Mouse (Mus musculus) embryonic facial prominence, embryonic 13.5 days (tissue): ENCODE data around the gene Ube2q2. TPM values are rescaled to one million over a fixed set of nuclear protein-coding genes. Genes with fewer than 3 reads are reported as not detected.

Source experiments
- ATAC-seq: fragments of 200-750 bp; cut with Nextera tagmentation; 2 replicates; pipeline ENCODE4 v1.8.0; 2017; ENCODE audit warnings: low read depth; ENCODE audit not compliant: insufficient number of reproducible peaks, insufficient read depth, low FRiP score, low TSS enrichment
- H3K27ac ChIP-seq: fragments of 300-500 bp; sonication (generic); 2 replicates; pipeline ENCODE4 v1.5.1; 2015; ENCODE audit warnings: moderate library complexity, mild to moderate bottlenecking, inconsistent platforms
- H3K27me3 ChIP-seq: fragments of 300-500 bp; sonication (generic); 2 replicates; pipeline ENCODE4 v1.6.1; 2015; ENCODE audit warnings: mild to moderate bottlenecking, inconsistent platforms
- H3K36me3 ChIP-seq: fragments of 300-500 bp; sonication (generic); 2 replicates; pipeline ENCODE4 v1.6.1; 2015; ENCODE audit warnings: mild to moderate bottlenecking, inconsistent platforms
- H3K4me1 ChIP-seq: fragments of 300-500 bp; sonication (generic); 2 replicates; pipeline ENCODE4 v1.6.1; 2015; ENCODE audit warnings: inconsistent platforms
- H3K4me2 ChIP-seq: fragments of 300-500 bp; sonication (generic); 2 replicates; pipeline ENCODE4 v1.6.1; 2015; ENCODE audit warnings: moderate library complexity, mild to moderate bottlenecking, inconsistent platforms
- H3K4me3 ChIP-seq: fragments of 300-500 bp; sonication (generic); 2 replicates; pipeline ENCODE4 v1.5.1; 2015; ENCODE audit warnings: mild to moderate bottlenecking, inconsistent platforms
- H3K9ac ChIP-seq: fragments of 300-500 bp; sonication (generic); 2 replicates; pipeline ENCODE4 v1.6.1; 2015; ENCODE audit warnings: mild to moderate bottlenecking, inconsistent platforms
- H3K9me3 ChIP-seq: fragments of 300-500 bp; sonication (generic); 2 replicates; pipeline ENCODE4 v1.6.1; 2016; ENCODE audit warnings: inconsistent platforms
- WGBS: fragments of 180-500 bp; shearing (Covaris S2); methylation state at CpG from one replicate; pipeline ENCODE4 v1.1.7; 2015; ENCODE audit warnings: mixed read lengths; 5-methylcytosine and 5-hydroxymethylcytosine counted together
- polyA plus RNA-seq: library from polyadenylated mRNA; unstranded; fragments of >200 nt; fragmentation: Nextera tagmentation; extraction: Ambion mirVana; gene quantifications from 2 replicates; pipeline ENCODE4 v1.2.1, GENCODE M21; 2015

Gene Ube2q2
- polyA plus RNA-seq, 1 experiment from 2014 or later: 35.9 TPM

DNA sequence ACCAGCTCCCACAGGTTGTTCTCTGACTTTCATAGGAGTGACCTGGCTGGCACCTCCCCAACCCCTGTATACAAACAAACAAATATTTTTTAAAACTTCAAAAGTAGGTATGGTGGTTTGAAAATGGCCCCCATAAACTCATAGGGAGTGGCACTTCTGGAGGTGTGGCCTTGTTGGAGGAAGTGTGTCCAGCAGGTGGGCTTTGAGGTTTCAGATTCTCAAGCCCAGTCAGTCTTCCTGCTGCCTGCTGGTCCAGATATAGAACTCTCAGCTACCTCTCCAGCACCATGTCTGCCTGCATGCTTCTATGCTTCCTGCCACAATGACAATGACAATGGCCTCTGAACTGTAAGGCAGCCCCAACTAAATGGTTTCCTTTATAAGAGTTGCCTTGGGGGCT is 16.8 kb upstream of the Ube2q2 start:
- no peaks in the 10 kb centered on the region for H3K9me3 ChIP-seq
- H3K27me3 ChIP-seq: no peaks in the 10 kb centered on the region
- H3K4me1 ChIP-seq: peaks cover 8% of the 10 kb centered on the region; the same call in 1 of the 2 replicates
- no peaks in the 10 kb centered on the region for H3K36me3 ChIP-seq
- no peak overlapping the region for H3K9ac ChIP-seq
- no peak overlapping the region for H3K4me3 ChIP-seq
- no peak for ATAC-seq
- no peak overlapping the region for H3K27ac ChIP-seq
- H3K4me2 ChIP-seq: no peak overlapping the region

DNA sequence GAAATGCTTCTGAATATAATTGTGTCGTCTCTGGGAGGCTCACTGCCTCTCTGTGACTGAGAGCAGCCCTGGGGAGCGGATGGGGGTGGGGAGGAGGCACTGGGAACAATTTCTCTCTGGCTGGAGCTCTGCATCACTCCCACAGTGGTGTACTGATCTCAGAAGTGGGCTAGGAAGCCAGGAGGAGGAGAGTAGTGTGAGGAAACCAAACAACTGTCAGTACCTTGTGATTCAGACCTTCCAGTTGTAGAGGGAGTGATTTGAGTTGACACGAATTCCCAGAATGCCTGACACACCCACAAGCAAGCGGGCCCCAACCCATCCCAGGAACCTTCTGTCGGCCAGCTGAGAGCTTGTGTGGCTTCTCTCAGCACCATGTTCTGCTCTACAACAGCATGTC is 12.1 kb upstream of the Ube2q2 start:
- H3K4me3 ChIP-seq: no peak overlapping the region
- WGBS: 38% methylated on average over 5 of the region's 5 CpGs
- no peaks in the 10 kb centered on the region for H3K9me3 ChIP-seq
- no peaks in the 10 kb centered on the region for H3K36me3 ChIP-seq
- H3K27ac ChIP-seq: no peak overlapping the region
- ATAC-seq: no peak
- no peak overlapping the region for H3K9ac ChIP-seq
- H3K4me1 ChIP-seq: peaks cover 11% of the 10 kb centered on the region; the same call in 1 of the 2 replicates
- no peak overlapping the region for H3K4me2 ChIP-seq
- H3K27me3 ChIP-seq: no peaks in the 10 kb centered on the region

DNA sequence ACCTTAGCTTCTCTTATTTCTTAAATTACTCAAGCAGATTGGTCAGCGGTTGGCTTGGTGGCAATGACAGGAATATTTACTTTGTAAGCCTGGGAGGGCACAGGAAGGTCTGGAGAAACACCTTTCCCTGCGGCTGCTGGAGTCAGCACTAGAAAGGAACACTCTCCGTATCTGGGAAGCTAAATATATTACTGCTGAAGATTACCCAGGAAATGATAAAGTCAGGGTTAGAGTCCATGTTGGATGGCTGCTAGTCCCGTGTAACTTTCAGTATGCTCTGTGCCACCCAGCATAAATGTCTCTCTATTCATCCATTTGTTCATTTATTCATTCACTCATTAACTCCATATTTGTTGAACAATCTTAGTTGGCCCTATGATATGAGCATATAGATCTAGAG is 11.5 kb upstream of the Ube2q2 start:
- Histone ChIP-seq H3K4me1 (peaks cover 11% of the 10 kb centered on the region; the same call in 1 of the 2 replicates), H3K36me3 (no peaks in the 10 kb centered on the region), H3K4me3 (no peak overlapping the region), H3K27me3 (no peaks in the 10 kb centered on the region), H3K9ac (no peak overlapping the region), H3K4me2 (no peak overlapping the region), H3K9me3 (no peaks in the 10 kb centered on the region), H3K27ac (no peak overlapping the region)
- WGBS: 80% methylated on average over 4 of the region's 4 CpGs
- ATAC-seq: no peak

DNA sequence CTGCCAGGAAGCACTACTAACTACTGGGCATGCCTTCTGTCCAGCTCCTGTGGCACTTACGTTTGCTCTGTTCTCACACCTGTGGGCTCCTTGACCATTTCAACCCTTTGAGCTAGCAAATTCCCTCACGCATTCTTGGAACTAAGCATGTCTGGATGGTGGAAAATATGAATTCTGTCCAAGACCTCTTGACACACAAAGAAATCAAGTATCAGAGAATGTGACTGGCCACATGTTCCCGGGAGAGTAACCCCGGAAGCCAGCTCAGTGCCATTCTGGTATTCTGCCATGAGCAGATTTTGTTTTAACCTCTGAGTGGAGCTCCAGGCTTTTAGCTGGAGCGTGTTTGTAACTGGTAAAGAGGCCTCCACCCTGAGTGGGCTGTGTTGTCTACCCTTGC is 8.7 kb upstream of the Ube2q2 start:
- Histone ChIP-seq H3K4me1 (peaks cover 11% of the 10 kb centered on the region; the same call in 1 of the 2 replicates), H3K9ac (no peak overlapping the region), H3K4me2 (no peak overlapping the region), H3K36me3 (no peaks in the 10 kb centered on the region), H3K9me3 (no peaks in the 10 kb centered on the region), H3K27ac (no peak overlapping the region), H3K27me3 (no peaks in the 10 kb centered on the region), H3K4me3 (no peak overlapping the region)
- ATAC-seq: no peak
- WGBS: 72% methylated on average over 5 of the region's 5 CpGs

DNA sequence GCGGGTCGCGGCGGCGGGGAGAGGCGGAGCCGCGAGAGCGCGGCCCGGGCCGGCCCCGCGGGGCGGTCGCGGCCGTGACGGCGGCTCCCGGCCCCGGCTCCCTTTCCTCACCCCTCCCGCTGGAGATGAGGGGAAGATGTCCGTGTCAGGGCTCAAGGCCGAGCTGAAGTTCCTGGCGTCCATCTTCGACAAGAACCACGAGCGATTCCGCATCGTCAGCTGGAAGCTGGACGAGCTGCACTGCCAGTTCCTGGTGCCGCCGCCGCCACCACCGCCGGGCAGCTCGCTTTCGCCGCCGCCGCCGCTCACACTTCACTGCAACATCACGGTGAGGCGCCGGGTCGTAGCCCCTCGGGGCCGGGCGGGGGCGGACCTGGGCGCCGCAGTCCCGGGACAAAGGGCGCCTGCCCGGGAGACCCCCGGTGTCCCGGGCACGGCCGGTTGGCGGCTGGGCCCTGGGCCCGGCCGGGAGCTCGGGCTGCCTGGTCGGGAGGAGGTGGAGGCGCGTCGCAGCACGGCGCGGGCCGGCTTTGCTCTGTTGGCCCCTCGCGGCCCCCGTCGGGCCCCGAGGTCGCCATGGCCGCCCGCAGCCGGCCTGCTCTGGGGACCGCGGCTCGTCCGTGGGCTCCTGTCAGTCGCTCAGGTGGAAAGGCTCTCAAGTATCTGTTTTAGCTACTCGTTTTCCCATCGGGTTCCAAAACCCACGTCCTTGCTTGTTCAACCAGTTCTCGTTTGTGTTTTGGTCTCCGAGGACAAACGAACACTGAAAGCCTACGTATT is 1.0 kb downstream of the Ube2q2 start:
- WGBS: under 1% methylated on average over 68 of the region's 93 CpGs
- Histone ChIP-seq H3K27me3 (peaks cover 4% of the 10 kb centered on the region; the same call in 1 of the 2 replicates), H3K9ac (peak overlapping the region; percentile 92), H3K36me3 (no peaks in the 10 kb centered on the region), H3K4me2 (peak overlapping the region; percentile 85), H3K27ac (peak overlapping the region; percentile 84), H3K9me3 (no peaks in the 10 kb centered on the region), H3K4me3 (peak overlapping the region; percentile 95), H3K4me1 (peaks cover 18% of the 10 kb centered on the region)
- peak; percentile 34; the same call in 1 of the 2 replicates for ATAC-seq

DNA sequence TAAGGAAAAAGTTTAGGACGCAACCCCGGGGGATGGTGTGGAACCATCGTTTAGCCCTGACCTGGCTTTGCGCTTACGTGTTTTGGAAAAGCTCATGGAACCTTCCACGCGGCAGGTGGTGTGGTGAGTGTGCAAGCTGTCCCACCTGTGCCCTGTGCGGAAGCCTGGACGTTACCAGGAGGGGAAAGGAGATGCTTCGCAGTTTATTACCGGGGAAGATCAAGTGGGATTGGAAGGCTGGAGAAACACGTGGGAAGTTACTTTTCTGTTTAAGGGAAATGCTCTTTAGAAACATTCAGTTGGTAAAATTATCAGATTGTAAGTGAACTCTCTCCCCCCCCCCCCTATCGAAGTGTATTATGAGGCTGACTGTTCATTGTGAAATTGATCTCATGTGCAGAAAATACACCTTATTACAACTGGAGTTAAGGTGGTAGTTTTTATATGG is 1.6 kb downstream of the Ube2q2 start:
- H3K9ac ChIP-seq: peak overlapping the region; percentile 92
- H3K27me3 ChIP-seq: peaks cover 4% of the 10 kb centered on the region; the same call in 1 of the 2 replicates
- WGBS: 2% methylated on average over 13 of the region's 13 CpGs
- peak overlapping the region; percentile 85 for H3K4me2 ChIP-seq
- H3K4me1 ChIP-seq: peaks cover 18% of the 10 kb centered on the region
- peak overlapping the region; percentile 84 for H3K27ac ChIP-seq
- H3K4me3 ChIP-seq: peak overlapping the region; percentile 95
- no peak for ATAC-seq
- no peaks in the 10 kb centered on the region for H3K9me3 ChIP-seq
- H3K36me3 ChIP-seq: no peaks in the 10 kb centered on the region

DNA sequence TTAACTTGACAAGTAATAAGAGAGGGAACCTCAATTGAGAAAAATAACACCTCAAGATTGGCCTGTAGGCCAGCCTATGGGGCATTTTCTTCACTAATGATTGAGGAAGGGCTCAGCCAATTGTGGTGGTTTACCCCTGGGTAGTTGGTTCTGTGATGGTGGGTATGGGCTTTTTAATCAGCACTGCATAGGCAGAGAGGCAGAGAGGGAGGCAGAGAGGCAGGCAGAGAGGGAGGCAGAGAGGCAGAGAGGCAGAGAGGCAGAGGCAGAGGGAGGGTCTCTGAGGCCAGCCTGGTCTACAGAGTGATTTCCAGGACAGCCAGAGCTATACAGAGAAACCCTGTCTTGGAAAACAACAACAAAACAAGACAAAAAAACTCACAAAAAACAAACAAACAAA is 2.4 kb downstream of the Ube2q2 start:
- H3K4me1 ChIP-seq: peaks cover 18% of the 10 kb centered on the region
- no peak overlapping the region for H3K9ac ChIP-seq
- H3K27ac ChIP-seq: no peak overlapping the region
- no peak for ATAC-seq
- peak overlapping the region; percentile 95; the same call in 1 of the 2 replicates for H3K4me3 ChIP-seq
- H3K36me3 ChIP-seq: no peaks in the 10 kb centered on the region
- peak overlapping the region; percentile 85 for H3K4me2 ChIP-seq
- H3K27me3 ChIP-seq: peaks cover 3% of the 10 kb centered on the region; the same call in 1 of the 2 replicates
- no peaks in the 10 kb centered on the region for H3K9me3 ChIP-seq

DNA sequence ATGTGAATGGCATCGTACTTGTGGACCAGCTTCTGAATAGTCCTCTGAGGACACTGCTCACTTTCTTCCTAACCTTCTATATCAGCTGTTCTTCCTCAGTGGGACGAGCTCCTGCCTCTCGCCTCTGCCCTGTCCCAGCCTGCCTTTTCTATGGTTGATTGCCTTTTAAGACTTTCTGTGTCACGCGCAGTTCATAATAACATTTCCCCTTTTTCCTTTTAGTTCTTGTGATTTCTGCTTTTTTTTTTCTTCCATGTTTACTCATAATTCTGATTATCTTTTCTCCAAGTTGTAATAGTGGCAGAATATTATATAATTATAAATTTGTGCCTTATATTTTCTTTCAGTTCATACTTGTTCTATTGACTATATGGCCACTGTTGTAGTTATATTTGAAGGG is 4.3 kb downstream of the Ube2q2 start:
- H3K36me3 ChIP-seq: no peaks in the 10 kb centered on the region
- H3K27ac ChIP-seq: no peak overlapping the region
- H3K27me3 ChIP-seq: no peaks in the 10 kb centered on the region
- no peak overlapping the region for H3K4me2 ChIP-seq
- 81% methylated on average over 5 of the region's 5 CpGs for WGBS
- no peaks in the 10 kb centered on the region for H3K9me3 ChIP-seq
- no peak overlapping the region for H3K9ac ChIP-seq
- ATAC-seq: no peak
- H3K4me1 ChIP-seq: peaks cover 18% of the 10 kb centered on the region
- H3K4me3 ChIP-seq: no peak overlapping the region

DNA sequence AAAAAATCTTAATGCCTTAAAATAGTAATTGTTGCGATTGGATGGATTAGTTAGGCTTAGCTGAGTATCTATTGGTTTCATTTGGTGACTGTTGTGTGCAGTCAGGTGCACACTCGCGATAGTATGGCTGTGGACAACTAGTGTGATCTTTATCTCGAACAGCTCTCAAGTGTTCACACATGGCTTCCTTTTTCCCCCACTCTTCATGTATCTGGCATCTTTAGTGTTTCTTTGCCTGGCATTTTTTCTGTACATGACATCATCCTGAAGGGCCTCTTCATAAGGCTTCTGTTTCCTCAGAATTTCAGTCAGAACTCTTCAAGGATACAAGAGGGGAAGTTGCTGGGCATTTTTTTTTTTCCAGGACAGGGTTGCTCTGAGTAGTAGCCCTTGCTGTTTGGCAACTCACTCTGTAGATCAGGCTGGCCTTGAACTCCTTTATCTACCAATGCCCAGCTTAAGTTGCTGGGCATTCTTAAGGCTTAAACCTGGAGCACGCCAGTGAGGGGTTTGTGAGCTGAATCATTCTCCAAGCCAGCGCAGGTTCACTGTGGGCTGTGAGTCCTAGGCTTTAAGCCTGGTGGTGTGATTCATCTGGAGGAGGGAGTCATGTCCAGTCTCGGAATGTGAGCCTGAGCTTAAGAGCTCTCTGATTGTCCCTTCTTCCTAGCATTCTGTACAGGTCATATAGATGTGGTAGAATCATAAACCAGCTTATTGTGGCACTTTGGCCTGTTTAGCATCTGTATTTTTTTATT is 22.2 kb downstream of the Ube2q2 start:
- no peak overlapping the region for H3K4me3 ChIP-seq
- ATAC-seq: no peak
- H3K9ac ChIP-seq: no peak overlapping the region
- no peaks in the 10 kb centered on the region for H3K27me3 ChIP-seq
- H3K36me3 ChIP-seq: peaks cover 13% of the 10 kb centered on the region
- H3K9me3 ChIP-seq: no peaks in the 10 kb centered on the region
- no peak overlapping the region for H3K27ac ChIP-seq
- 0 out of 2 replicates have a peak, but pooled peaks cover 3% of the 10 kb centered on the region for H3K4me1 ChIP-seq
- WGBS: 87% methylated on average over 7 of the region's 7 CpGs
- no peak overlapping the region for H3K4me2 ChIP-seq

DNA sequence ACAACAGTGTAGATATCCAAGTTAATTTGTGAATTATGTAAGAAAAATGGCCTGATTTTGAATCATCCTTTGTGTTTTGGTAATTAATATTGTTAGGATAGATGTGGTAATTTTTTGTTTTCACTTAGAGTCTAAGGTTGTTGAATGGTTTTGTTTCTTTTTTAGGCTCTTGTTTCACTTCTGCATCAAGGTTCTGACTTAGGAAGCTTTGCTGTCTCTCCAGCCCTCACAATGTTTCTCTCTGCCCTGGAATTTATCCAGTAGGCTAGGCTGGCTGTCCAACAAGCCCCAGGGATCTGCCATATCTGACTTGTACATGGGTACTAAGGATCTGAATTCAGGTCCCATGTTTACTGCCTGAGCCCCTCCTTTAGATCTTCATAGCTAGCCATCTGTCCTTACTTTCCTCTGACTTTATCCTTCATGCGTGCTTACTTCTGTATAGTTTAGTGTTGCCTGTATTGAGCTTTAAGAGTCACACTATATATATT is 23.6 kb downstream of the Ube2q2 start:
- ATAC-seq: no peak
- no peak overlapping the region for H3K4me2 ChIP-seq
- WGBS: 95% methylated on average over 1 of the region's 1 CpGs
- no peak overlapping the region for H3K27ac ChIP-seq
- H3K9ac ChIP-seq: no peak overlapping the region
- 0 out of 2 replicates have a peak, but pooled peaks cover 3% of the 10 kb centered on the region for H3K4me1 ChIP-seq
- H3K9me3 ChIP-seq: no peaks in the 10 kb centered on the region
- peaks cover 13% of the 10 kb centered on the region for H3K36me3 ChIP-seq
- no peaks in the 10 kb centered on the region for H3K27me3 ChIP-seq
- H3K4me3 ChIP-seq: no peak overlapping the region

DNA sequence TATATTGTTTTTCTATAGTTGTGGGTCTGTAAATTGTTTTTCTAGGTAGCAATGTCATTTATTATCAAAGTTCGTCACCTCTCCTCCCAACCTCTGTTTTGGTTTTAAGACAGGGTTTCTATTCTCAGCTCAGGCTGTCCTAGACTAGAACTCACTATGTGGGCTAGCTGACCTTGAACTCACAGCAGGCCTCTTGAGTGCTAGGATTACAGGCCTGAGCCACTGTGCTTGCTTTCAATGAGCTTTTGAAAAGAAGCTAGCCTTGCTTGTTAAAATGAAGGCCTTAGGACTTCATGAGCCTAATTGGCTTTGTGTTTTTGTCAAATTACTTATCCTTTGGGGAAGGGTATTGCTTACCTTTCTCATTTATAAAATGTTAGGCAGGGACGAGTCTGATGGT is 25.6 kb downstream of the Ube2q2 start:
- WGBS: 78% methylated on average over 2 of the region's 2 CpGs
- Histone ChIP-seq H3K36me3 (peaks cover 13% of the 10 kb centered on the region), H3K9me3 (no peaks in the 10 kb centered on the region), H3K4me2 (no peak overlapping the region), H3K9ac (no peak overlapping the region), H3K27me3 (no peaks in the 10 kb centered on the region), H3K4me3 (no peak overlapping the region), H3K4me1 (0 out of 2 replicates have a peak, but pooled peaks cover 3% of the 10 kb centered on the region), H3K27ac (no peak overlapping the region)
- ATAC-seq: no peak
